Mouse (Mus musculus) MEL-GATA-1-ER (cell line): ENCODE measurements around the gene Wasf2.

Source experiments
- DNase-seq: peaks from one replicate; pipeline ENCODE4 v3.0.0-alpha.2; 2012; ENCODE audit warnings: low read depth; ENCODE audit errors: extremely low read depth

Wasf2 gene

GRCm38 (mm10) chr4:133121974-133122637, 8.2 kb upstream of the Wasf2 start:
- no peak for DNase-seq

DNA sequence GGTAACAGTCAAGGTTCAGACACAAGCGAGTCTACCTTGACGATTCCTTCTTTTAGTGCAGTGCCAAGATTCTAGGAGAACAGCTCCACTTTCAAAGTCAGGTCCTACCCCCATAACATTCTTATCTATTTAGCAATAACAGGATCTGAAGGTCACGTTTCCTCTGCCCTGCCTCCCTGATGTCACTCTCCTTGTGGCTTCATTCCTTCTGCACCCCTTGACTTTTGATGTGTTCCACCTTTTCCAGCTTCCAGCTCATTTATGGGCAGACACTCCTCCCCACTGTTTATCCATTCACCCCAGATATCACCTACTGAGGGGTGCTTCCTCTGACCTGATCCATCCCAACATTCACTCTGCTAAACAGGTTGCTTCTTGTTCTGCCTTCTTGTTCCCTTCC, 3.2 kb upstream of the Wasf2 start:
- DNase-seq: no peak

GRCm38 (mm10) chr4:133127894-133128293, 2.4 kb upstream of the Wasf2 start:
- no peak for DNase-seq

- DNase-seq: no peak
Observed at GRCm38 (mm10) chr4:133129391-133129790, 914 bp upstream of the Wasf2 start.

DNA sequence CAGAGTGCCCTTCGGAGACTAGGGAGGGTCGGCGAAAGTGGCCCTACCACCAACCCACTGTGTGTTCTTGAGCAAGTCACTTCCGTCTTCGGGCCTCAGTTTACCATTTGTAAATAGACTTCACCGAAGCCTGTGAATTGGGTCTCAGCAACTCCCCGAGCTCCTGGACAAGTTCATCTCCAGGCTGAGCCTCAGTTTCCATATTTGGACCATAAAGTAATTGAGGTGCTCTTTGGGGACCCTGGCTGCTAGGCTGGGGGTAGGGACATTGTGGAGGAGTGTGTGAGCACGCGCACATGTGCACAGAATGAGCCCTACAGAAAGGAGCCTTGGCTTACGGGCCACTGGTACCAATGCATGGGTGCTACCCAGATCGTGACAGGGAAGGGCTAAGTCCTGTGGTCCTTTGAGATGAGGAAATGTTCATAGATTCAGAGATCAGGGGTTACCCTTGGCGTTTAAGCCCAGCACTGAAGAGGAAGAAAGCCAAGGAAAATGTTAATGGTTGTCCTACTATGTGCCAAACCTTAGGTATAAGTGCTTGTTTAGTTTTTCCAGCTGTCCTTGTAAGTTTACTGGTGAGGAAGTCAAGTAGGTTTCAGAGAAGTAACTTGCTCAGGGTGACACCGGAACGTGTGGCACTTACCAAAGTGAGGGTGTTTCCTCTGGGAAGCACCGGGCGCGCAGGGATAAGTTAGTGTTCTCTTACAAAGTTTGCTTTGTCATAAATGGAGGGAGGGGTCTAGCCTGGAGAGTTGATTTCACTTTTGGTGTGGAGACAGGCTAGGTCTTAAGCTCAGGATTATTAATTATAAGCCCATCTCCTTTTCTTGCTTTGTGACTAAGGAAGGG, 811 bp downstream of the Wasf2 start:
- peak; percentile 60 for DNase-seq

- peak; percentile 72 for DNase-seq
Observed at GRCm38 (mm10) chr4:133132027-133132426, 1.7 kb downstream of the Wasf2 start.

GRCm38 (mm10) chr4:133136946-133137345, 6.6 kb downstream of the Wasf2 start:
- no peak for DNase-seq

- DNase-seq: no peak
Observed at GRCm38 (mm10) chr4:133138971-133139370, 8.7 kb downstream of the Wasf2 start.

DNA sequence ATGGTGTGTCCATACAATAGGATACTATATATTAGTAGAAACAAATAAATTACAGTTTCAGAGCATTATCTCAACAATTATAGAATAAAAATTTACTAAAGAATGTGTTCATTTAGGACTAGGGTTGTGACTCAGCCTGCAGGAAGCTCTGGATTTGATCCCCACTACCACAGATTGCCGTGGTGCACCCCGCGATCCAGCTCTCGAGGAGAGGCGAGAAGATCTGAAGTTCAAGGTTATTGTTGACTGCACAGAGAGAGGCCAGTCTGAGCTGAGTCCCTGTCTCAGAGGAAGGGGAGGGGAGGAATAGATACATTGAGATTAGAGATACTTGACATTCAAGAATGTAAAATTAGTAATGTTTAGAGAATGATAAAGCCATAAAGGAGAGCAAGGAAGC, 24.7 kb downstream of the Wasf2 start:
- DNase-seq: no peak

- DNase-seq: no peak
Observed at GRCm38 (mm10) chr4:133155726-133156125, 25.4 kb downstream of the Wasf2 start.

- DNase-seq: no peak
Observed at GRCm38 (mm10) chr4:133156422-133156821, 26.1 kb downstream of the Wasf2 start.

- no peak for DNase-seq
Observed at GRCm38 (mm10) chr4:133156831-133157230, 26.5 kb downstream of the Wasf2 start.

GRCm38 (mm10) chr4:133159127-133159526, 28.8 kb downstream of the Wasf2 start:
- DNase-seq: no peak

- DNase-seq: peak; percentile 32
Observed at GRCm38 (mm10) chr4:133159646-133160045, 29.3 kb downstream of the Wasf2 start.

- DNase-seq: no peak
Observed at GRCm38 (mm10) chr4:133160211-133160610, 29.9 kb downstream of the Wasf2 start.

- DNase-seq: no peak
Observed at GRCm38 (mm10) chr4:133160821-133161220, 30.5 kb downstream of the Wasf2 start.

GRCm38 (mm10) chr4:133162196-133162595, 31.9 kb downstream of the Wasf2 start:
- DNase-seq: no peak

- DNase-seq: no peak
Observed at GRCm38 (mm10) chr4:133166773-133167172, 36.5 kb downstream of the Wasf2 start.

DNA sequence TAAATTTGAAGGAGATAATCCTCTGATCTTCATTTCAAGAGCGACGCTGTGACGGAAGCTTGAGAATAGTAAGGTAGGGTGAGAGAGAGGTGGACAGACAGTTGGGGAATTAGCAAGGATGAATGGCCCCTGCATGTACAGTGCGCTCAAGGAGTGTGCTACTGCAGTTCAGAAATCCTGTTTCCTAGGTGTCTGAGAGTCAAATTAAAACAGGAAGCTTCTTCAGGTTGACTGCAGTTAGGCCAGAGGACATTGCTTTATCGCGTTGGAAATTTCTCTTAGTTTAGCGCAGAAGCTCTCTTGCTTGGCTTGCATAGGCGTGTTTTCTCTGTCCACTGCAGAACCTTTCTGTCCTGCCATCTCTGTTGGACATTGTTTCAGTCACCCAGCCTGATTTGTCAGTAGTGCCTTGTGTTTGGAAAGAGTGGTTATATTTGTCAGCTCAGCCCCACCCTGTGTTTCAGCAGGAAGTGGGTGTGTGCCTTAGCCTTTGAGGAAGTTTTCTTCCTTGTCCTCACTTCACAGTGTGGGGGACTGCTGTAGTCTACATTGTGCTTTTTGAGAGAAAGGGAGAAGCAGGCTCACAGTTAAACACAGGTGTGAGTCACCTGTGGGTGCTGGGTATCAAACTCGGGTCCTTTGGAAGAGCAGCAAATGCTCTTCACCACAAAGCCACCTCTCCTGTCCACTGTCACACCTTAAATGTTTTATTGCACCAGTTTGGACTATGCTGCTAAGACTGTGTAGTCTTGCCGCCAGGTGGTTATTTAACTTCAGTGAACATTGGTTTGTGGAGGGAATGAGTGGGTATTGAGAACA, 39.1 kb downstream of the Wasf2 start:
- peak; percentile 75 for DNase-seq

GRCm38 (mm10) chr4:133170056-133170524, 39.8 kb downstream of the Wasf2 start:
- DNase-seq: peak; percentile 86

GRCm38 (mm10) chr4:133170616-133171015, 40.3 kb downstream of the Wasf2 start:
- no peak for DNase-seq

GRCm38 (mm10) chr4:133172451-133172850, 42.1 kb downstream of the Wasf2 start:
- DNase-seq: no peak
